Mouse (Mus musculus) monocyte, adult 2 months (primary cell): ENCODE measurements around the gene Cdkn1a.
"Not testable (repeated sequence)": the region's sequence is repeated elsewhere in the genome, so short reads cannot be mapped to it uniquely, and the experiment has no call there.

Experiments used
- DNase-seq, 2 experiments: peaks; one replicate each; pipeline ENCODE4 v3.0.0; 2022; ENCODE audit warnings: low spot score in 2 of 2, low read depth in 1 of 2

The Cdkn1a gene

GRCm38 (mm10) chr17:29058487-29058886, 32.3 kb upstream of the Cdkn1a start:
- no peak for DNase-seq

- no peak for DNase-seq
Observed at GRCm38 (mm10) chr17:29059581-29059980, 31.2 kb upstream of the Cdkn1a start.

DNA sequence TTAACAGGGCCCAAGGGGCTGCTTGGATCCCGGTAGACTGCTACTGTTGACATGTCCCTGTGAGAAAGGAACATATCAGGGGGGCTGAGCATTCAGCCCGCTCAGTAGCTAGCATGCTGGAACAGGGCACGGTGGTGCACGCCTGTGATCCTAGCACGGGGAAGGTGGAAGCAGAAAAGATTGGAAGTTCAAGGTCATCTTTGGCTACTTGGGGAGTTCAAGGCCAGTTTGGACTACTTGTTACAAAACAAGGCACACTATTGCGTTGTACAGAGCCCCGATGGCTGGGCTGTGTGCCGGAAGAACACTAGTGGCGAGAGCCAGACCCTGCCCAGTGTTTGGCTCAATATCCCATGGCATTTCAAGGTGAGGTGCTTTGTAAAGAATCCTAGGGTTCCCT, 29.8 kb upstream of the Cdkn1a start:
- no peak for DNase-seq

- no peak for DNase-seq
Observed at GRCm38 (mm10) chr17:29062119-29063035, 28.4 kb upstream of the Cdkn1a start.

- no peak for DNase-seq
Observed at GRCm38 (mm10) chr17:29063121-29063987, 27.4 kb upstream of the Cdkn1a start.

- DNase-seq = no peak
Observed at GRCm38 (mm10) chr17:29063988-29064285, 26.8 kb upstream of the Cdkn1a start.

- no peak for DNase-seq
Observed at GRCm38 (mm10) chr17:29065245-29065940, 25.4 kb upstream of the Cdkn1a start.

DNA sequence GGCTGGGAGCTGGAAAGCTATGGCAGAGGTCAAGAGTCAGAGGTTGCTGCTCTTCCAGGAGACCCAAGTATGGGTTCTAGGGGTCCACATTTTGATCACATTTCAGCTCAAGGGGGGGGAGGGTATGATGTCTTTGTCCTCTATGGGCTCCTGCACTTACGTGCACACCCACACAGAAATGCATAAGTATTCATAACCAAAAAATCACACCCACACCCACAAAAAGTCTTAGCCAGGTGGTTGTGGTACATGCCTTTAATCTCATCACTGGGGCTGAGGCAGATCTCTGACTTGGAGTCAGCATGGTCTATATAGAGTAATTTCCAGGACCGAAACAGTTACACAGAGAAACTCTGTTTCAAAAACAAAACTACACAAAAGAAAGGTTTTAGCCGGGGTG, 24.8 kb upstream of the Cdkn1a start:
- DNase-seq = no peak

DNA sequence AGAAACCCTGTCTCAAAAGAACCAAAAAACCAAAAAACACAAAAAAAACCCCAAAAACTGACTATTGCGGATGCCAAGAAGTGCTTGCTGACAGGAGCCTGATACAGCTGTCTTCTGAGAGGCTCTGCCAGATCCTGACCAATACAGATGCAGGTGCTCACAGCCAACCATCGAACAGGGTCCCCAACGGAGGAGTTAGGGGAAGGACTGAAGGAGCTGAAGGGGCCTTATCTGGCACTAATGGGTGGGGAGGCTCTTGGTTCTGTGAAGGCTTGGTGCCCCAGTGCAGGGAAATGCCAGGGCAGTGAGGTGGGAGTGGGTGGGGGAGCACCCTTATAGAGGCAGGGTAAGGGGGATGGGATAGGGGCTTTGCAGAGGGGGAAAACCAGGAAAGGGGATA, 23.4 kb upstream of the Cdkn1a start:
- DNase-seq = not testable (repeated sequence)

GRCm38 (mm10) chr17:29067847-29068246, 22.9 kb upstream of the Cdkn1a start:
- DNase-seq = no peak

GRCm38 (mm10) chr17:29069063-29069462, 21.7 kb upstream of the Cdkn1a start:
- no peak for DNase-seq

GRCm38 (mm10) chr17:29071820-29072219, 19.0 kb upstream of the Cdkn1a start:
- no peak for DNase-seq

GRCm38 (mm10) chr17:29072701-29073307, 18.0 kb upstream of the Cdkn1a start:
- DNase-seq = no peak

DNA sequence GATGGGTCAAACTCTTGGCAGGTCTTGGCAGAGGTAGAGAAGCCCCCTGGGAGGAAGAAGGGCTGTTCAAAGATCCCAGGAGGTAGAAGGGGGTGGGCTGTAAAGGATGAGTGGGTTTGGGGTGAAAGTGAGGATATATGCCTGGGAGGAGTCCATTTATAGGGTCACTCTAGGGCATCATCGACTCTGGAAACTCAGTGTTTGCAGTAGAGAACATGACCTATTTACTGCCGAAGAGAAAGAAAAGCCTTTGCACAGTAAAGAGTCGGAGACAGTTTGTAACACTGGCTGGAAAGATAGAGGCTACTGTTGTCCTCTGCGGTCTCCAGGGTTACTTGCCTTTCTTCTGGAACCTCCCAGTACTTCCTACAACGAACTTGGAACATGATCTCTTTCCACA, 17.5 kb upstream of the Cdkn1a start:
- DNase-seq = no peak

DNA sequence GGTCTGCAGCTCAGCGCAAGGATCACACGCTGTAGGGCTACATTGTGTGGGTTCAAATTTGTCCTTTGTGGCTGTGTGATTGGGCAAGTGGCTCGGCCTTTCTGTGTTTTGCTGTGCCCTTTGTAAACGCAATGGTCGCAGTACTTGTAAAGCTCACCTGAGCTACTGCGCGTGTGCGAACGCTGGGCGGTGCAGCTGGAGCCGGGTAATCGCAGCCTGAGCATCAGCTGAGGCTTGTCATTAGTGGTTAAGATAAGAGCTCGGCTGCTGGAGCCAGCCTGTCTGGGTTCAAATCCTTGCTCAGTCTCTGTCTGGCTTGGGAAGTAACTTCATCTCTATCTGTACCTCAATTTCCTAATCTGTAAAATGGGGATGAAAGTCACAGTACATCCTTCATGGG, 16.7 kb upstream of the Cdkn1a start:
- no peak for DNase-seq

GRCm38 (mm10) chr17:29076235-29076634, 14.5 kb upstream of the Cdkn1a start:
- DNase-seq = no peak

DNA sequence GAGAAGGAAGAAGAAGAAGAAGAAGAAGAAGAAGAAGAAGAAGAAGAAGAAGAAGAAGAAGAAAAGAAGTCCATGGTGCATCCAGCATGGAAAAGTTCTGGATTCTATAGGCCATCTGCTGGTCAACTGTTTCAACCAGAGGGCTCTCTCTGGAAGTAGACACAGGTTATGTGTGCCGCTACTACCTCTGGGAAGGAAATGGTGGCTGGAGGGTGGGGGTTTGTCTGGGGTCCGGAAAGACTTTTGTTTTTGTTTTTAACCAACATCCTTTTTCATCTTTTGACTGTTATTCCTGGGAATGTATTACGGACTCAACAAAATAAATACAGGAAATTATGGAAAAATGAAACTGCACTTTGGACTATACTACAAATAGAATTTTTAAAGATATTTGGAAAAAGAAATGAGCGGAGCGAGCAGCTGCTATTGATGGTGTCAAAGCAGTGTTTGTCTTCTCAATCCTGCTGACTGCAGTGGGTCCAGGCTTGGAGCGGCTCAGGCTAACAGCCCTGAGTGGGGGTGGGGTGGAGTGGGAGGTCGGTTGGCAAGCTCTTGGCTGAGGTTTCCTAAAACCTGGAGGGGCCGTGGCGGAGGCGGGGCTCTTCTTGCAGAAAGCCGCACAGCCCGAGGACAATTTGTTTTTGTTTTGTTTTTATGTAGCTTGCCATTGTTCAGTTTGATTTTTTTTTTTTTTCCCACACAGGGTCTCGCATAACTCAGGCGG, 12.8 kb upstream of the Cdkn1a start:
- DNase-seq = no peak

DNA sequence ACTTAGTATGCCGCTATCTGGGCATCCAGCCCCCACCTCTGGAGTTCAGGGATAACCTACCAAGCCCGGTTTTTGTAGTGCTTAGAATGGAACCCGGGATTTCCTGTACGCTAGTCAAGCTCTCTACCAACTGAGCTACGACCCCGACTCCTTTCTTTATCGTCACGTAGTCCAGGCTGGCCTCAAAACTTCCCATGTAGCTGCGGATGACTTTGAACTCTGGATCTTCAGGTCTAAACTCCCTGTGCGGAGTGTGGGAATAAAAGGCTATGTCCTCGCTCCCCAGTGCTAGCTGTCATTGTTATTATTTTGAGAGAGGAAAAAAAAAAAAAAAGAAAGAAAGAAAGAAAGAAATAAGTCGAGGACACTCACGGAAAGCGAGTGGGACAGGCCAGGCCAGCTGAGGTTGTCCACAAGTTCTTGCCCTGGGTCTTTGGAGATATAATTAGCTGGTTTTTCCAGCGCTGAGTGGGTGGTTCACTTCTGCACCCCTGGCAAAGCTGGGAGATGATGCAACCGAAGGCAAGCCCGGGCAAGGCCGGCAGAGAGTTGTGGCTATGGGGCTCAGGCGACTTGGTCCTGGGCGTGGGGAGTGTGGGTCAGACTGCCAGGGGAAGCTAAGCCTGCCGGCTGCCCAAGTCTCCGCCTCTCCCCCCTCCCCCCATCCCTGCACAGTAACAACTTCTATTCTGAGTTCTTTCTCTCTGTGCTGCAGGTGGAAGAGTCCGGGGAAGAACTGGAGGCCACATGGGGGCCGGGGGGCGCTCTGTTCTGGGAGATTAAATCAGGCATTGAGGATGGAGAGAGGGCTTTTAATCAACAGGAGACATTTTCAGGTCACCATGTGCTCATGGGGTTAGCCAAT, 12.0 kb upstream of the Cdkn1a start:
- DNase-seq = peak; percentile 41 to 60

DNA sequence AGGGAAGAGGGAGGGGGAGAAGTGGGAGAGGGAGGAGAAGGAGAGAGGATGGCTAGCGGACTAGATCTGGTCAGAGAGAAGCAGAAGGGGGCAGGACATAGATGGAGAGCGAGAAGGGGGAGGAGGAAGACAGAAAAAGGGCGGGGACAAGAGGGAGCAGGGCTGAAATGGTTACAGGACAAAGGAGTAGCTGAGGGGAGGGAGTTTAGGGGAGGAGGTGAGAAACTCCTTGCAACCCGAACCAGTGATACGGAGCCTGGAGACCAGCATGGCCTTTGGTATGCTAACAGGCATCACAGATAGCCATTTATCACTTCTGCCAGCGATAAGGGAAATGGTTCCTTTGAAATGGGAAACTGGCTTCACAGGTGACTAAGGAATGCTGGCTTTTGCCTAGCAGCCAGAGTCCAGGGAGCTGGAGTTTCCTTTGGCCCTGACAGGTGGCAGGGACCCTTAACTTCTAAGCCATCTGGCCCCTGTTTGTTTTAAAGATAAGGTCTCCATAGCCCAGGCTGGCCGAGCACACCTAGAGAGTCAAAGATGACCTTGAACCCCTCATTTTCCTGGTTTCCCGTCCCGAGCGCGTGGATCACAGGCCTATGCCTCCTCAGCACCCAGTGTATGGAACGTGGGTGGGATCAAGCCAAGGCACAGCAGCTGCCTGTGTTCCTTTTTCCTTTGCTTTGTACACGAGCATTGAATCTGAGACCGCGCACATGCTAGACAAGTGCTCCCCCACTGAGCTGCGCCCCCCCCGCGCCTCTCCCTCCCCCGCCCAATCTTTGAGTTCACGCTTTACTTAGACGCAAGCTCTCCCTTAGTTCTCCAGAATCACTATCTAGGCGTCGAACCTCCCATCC, 9.8 kb upstream of the Cdkn1a start:
- no peak for DNase-seq
